Mouse (Mus musculus): ENCODE results near the gene Grk2.

- no peak for TF ChIP-seq CTCF (IDR thresholded peaks at IDR 0.05; ENCODE audit: control insufficient read depth, insufficient read depth, low read length)
- TF ChIP-seq POLR2A (IDR thresholded peaks at IDR 0.05; ENCODE audit: borderline replicate concordance, control insufficient read depth, low read depth, low read length) = peak; percentile 79; the same call in 1 of the 2 replicates
These were observed 5.7 kb downstream of the Grk2 start for GRCm38 (mm10) chr19:4300271-4300704.

All from bone marrow, adult 2 months (tissue).